Mouse (Mus musculus) embryonic fibroblast, embryonic 13.5 days (primary cell): Measurements from ENCODE around the gene Ctbp2.

Experiments used
- CTCF ChIP-seq: IDR thresholded peaks from 2 replicates; pipeline ENCODE4 v1.5.1; 2011; ENCODE audit warnings: mild to moderate bottlenecking, control low read depth, low read length, moderate library complexity, borderline replicate concordance; ENCODE audit not compliant: insufficient read depth
- POLR2A ChIP-seq: IDR thresholded peaks from 2 replicates; pipeline ENCODE4 v1.6.1; 2011; ENCODE audit warnings: low read depth, mild to moderate bottlenecking, control low read depth, low read length, moderate library complexity

- TF ChIP-seq POLR2A (no peak), CTCF (peak; percentile 73; the same call in 1 of the 2 replicates)
Observed at GRCm38 (mm10) chr7:132996391-132996790, 127.8 kb downstream of the Ctbp2 start.
